Mouse (Mus musculus): ENCODE measurements around the gene Zfp512b. TPM values are rescaled to one million over a fixed set of nuclear protein-coding genes. Genes with fewer than 3 reads are reported as not detected.

The Zfp512b gene
- total RNA-seq, 2 experiments from 2014 or later = 16.6 to 18.0 TPM

- intact Hi-C loops (cut with DNase I) = no loop called here
- DNase-seq = no peak
Measured at GRCm38 (mm10) chr2:181590471-181590870, 2.1 kb downstream of the Zfp512b start.

GRCm38 (mm10) chr2:181589732-181590105 lies 2.9 kb downstream of the Zfp512b start:
- DNase-seq = no peak
- intact Hi-C loops (cut with DNase I) = no loop called here

GRCm38 (mm10) chr2:181589011-181589731 lies 3.4 kb downstream of the Zfp512b start:
- no peak for DNase-seq

GRCm38 (mm10) chr2:181588229-181588780 lies 4.3 kb downstream of the Zfp512b start:
- intact Hi-C loops (cut with DNase I) = no loop called here
- no peak for DNase-seq

More at GRCm38 (mm10) chr2:181589011-181589731, 3.4 kb downstream of the Zfp512b start:
- intact Hi-C loops (cut with DNase I) = no loop called here

GRCm38 (mm10) chr2:181587796-181588195 lies 4.8 kb downstream of the Zfp512b start:
- no peak for DNase-seq
- intact Hi-C loops (cut with DNase I) = no loop called here

GRCm38 (mm10) chr2:181586124-181586523 lies 6.5 kb downstream of the Zfp512b start:
- DNase-seq = no peak
- intact Hi-C loops (cut with DNase I) = no loop called here

- intact Hi-C loops (cut with DNase I) = no loop called here
Measured at GRCm38 (mm10) chr2:181585506-181585905, 7.1 kb downstream of the Zfp512b start.

GRCm38 (mm10) chr2:181584411-181584942 lies 8.1 kb downstream of the Zfp512b start, which contains the start of gene Uckl1:
Gene Uckl1 (minus strand): TSS chr2:181584892.
- intact Hi-C loops (cut with DNase I) = loop anchor here (5.0 kb wide), 1 partner anchor 192 kb away; no protein-coding TSS in a partner anchor

More at GRCm38 (mm10) chr2:181585506-181585905, 7.1 kb downstream of the Zfp512b start:
- DNase-seq = no peak

GRCm38 (mm10) chr2:181583460-181584257 lies 8.9 kb downstream of the Zfp512b start:
- intact Hi-C loops (cut with DNase I) = loop anchor here (5.0 kb wide), 1 partner anchor 191 kb away; no protein-coding TSS in a partner anchor
- no peak for DNase-seq

More at GRCm38 (mm10) chr2:181584411-181584942, 8.1 kb downstream of the Zfp512b start, which contains the start of gene Uckl1:
- no peak for DNase-seq

- intact Hi-C loops (cut with DNase I) = loop anchor here (5.0 kb wide), 1 partner anchor 191 kb away; no protein-coding TSS in a partner anchor
- no peak for DNase-seq
Measured at GRCm38 (mm10) chr2:181582939-181583338, 9.7 kb downstream of the Zfp512b start.

GRCm38 (mm10) chr2:181582358-181582757 lies 10.2 kb downstream of the Zfp512b start:
- DNase-seq = no peak
- intact Hi-C loops (cut with DNase I) = loop anchor here (5.0 kb wide), 1 partner anchor 190 kb away; no protein-coding TSS in a partner anchor

GRCm38 (mm10) chr2:181581402-181582120 lies 11.0 kb downstream of the Zfp512b start:
- peak; percentile 88 for DNase-seq
- intact Hi-C loops (cut with DNase I) = loop anchor here (1.0 to 5.0 kb wide), 2 partner anchors 61 to 189 kb away; partner anchors contain the start of gene Dnajc5

- peak; percentile 81 to 83 for DNase-seq
- intact Hi-C loops (cut with DNase I) = loop anchor here (1.0 to 5.0 kb wide), 2 partner anchors 61 to 189 kb away; partner anchors contain the start of gene Dnajc5
Measured at GRCm38 (mm10) chr2:181581016-181581401, 11.6 kb downstream of the Zfp512b start.

GRCm38 (mm10) chr2:181580131-181580772 lies 12.4 kb downstream of the Zfp512b start:
- DNase-seq = peak in 1 of 2 experiments; percentile 1
- intact Hi-C loops (cut with DNase I) = loop anchor here (5.0 kb wide), 1 partner anchor 188 kb away; no protein-coding TSS in a partner anchor

GRCm38 (mm10) chr2:181579681-181580080 lies 12.9 kb downstream of the Zfp512b start:
- no peak for DNase-seq
- intact Hi-C loops (cut with DNase I) = loop anchor here (5.0 kb wide), 1 partner anchor 187 kb away; no protein-coding TSS in a partner anchor

- no peak for DNase-seq
- intact Hi-C loops (cut with DNase I) = no loop called here
Measured at GRCm38 (mm10) chr2:181578790-181579618, 13.6 kb downstream of the Zfp512b start.

GRCm38 (mm10) chr2:181577981-181578581 lies 14.5 kb downstream of the Zfp512b start:
- intact Hi-C loops (cut with DNase I) = no loop called here

GRCm38 (mm10) chr2:181577126-181577525 lies 15.5 kb downstream of the Zfp512b start:
- intact Hi-C loops (cut with DNase I) = no loop called here
- DNase-seq = no peak

More at GRCm38 (mm10) chr2:181577981-181578581, 14.5 kb downstream of the Zfp512b start:
- DNase-seq = no peak

Measured in heart, postnatal 36 days (tissue).